Mouse (Mus musculus) hindbrain, embryonic 12.5 days (tissue): ENCODE results near the gene Cntfr. TPM values are rescaled to one million over a fixed set of nuclear protein-coding genes. Genes with fewer than 3 reads are reported as not detected.

ENCODE experiments used
- ATAC-seq: fragments of 200-750 bp; cut with Nextera tagmentation; 2 replicates; pipeline ENCODE4 v1.8.0; 2017; ENCODE audit warnings: moderate TSS enrichment; ENCODE audit not compliant: low FRiP score
- H3K27ac ChIP-seq: fragments of 300-500 bp; sonication (generic); 2 replicates; pipeline ENCODE4 v1.5.1; 2016; ENCODE audit warnings: mild to moderate bottlenecking
- H3K27me3 ChIP-seq: fragments of 300-500 bp; sonication (generic); 2 replicates; pipeline ENCODE4 v1.6.1; 2016; ENCODE audit warnings: mild to moderate bottlenecking
- H3K36me3 ChIP-seq: fragments of 300-500 bp; sonication (generic); 2 replicates; pipeline ENCODE4 v1.6.1; 2016; ENCODE audit warnings: mild to moderate bottlenecking
- H3K4me1 ChIP-seq: fragments of 300-500 bp; sonication (generic); 2 replicates; pipeline ENCODE4 v1.6.1; 2016
- H3K4me2 ChIP-seq: fragments of 300-500 bp; sonication (generic); replicated peaks from 2 replicates; pipeline ENCODE4 v1.6.1; 2016; ENCODE audit warnings: mild to moderate bottlenecking
- H3K4me3 ChIP-seq: fragments of 300-500 bp; sonication (generic); 2 replicates; pipeline ENCODE4 v1.5.1; 2016; ENCODE audit warnings: mild to moderate bottlenecking
- H3K9ac ChIP-seq: fragments of 300-500 bp; sonication (generic); 2 replicates; pipeline ENCODE4 v1.6.1; 2016; ENCODE audit warnings: mild to moderate bottlenecking, moderate library complexity
- H3K9me3 ChIP-seq: fragments of 300-500 bp; sonication (generic); replicated peaks from 2 replicates; pipeline ENCODE4 v1.6.1; 2016; ENCODE audit warnings: mild to moderate bottlenecking
- WGBS: fragments of 180-500 bp; shearing (Covaris S2); methylation state at CpG from one replicate; pipeline ENCODE4 v1.1.7; 2016; 5-methylcytosine and 5-hydroxymethylcytosine counted together
- polyA plus RNA-seq: library from polyadenylated mRNA; unstranded; fragments of >200 nt; fragmentation: Nextera tagmentation; extraction: Ambion mirVana; gene quantifications from 2 replicates; pipeline ENCODE4 v1.2.1, GENCODE M21; 2016

Cntfr gene
- polyA plus RNA-seq, 1 experiment from 2014 or later = 28.8 TPM

GRCm38 (mm10) chr4:41672522-41672963 is 24.3 kb downstream of the Cntfr start:
- Histone ChIP-seq H3K27me3 (no peaks in the 10 kb centered on the region), H3K9me3 (no peaks in the 10 kb centered on the region), H3K9ac (peak overlapping the region; percentile 49; the same call in 1 of the 2 replicates), H3K4me2 (peak overlapping the region; percentile 22; the same call in 1 of the 2 replicates), H3K36me3 (peaks cover 13% of the 10 kb centered on the region; the same call in 1 of the 2 replicates), H3K4me3 (no peak overlapping the region), H3K27ac (peak overlapping the region; percentile 77), H3K4me1 (peaks cover 72% of the 10 kb centered on the region)
- 36% methylated on average over 8 of the region's 8 CpGs for WGBS
- no peak for ATAC-seq

GRCm38 (mm10) chr4:41671963-41672480 is 24.9 kb downstream of the Cntfr start:
- H3K4me2 ChIP-seq = peak overlapping the region; percentile 22; the same call in 1 of the 2 replicates
- WGBS = 11% methylated on average over 8 of the region's 8 CpGs
- H3K4me1 ChIP-seq = peaks cover 68% of the 10 kb centered on the region
- H3K9ac ChIP-seq = peak overlapping the region; percentile 49
- no peaks in the 10 kb centered on the region for H3K9me3 ChIP-seq
- H3K4me3 ChIP-seq = no peak overlapping the region
- peak; percentile 63 for ATAC-seq
- H3K27ac ChIP-seq = peak overlapping the region; percentile 77
- H3K27me3 ChIP-seq = no peaks in the 10 kb centered on the region
- peaks cover 13% of the 10 kb centered on the region; the same call in 1 of the 2 replicates for H3K36me3 ChIP-seq

GRCm38 (mm10) chr4:41671500-41671899 is 25.4 kb downstream of the Cntfr start:
- no peaks in the 10 kb centered on the region; the same call in 1 of the 2 replicates for H3K27me3 ChIP-seq
- peak overlapping the region; percentile 23; the same call in 1 of the 2 replicates for H3K27ac ChIP-seq
- peaks cover 67% of the 10 kb centered on the region for H3K4me1 ChIP-seq
- H3K36me3 ChIP-seq = peaks cover 16% of the 10 kb centered on the region; the same call in 1 of the 2 replicates
- peak; percentile 1; the same call in 1 of the 2 replicates for ATAC-seq
- 0 out of 2 replicates have a peak overlapping the region, but pooled peaks have one; percentile 22 for H3K4me2 ChIP-seq
- H3K4me3 ChIP-seq = no peak overlapping the region
- H3K9me3 ChIP-seq = no peaks in the 10 kb centered on the region
- H3K9ac ChIP-seq = peak overlapping the region; percentile 49
- 23% methylated on average over 5 of the region's 5 CpGs for WGBS

GRCm38 (mm10) chr4:41670836-41671235 is 26.1 kb downstream of the Cntfr start:
- Histone ChIP-seq H3K9ac (no peak overlapping the region), H3K27ac (no peak overlapping the region), H3K4me3 (no peak overlapping the region), H3K36me3 (peaks cover 17% of the 10 kb centered on the region; the same call in 1 of the 2 replicates), H3K9me3 (no peaks in the 10 kb centered on the region), H3K4me2 (no peak overlapping the region), H3K27me3 (no peaks in the 10 kb centered on the region; the same call in 1 of the 2 replicates), H3K4me1 (peaks cover 61% of the 10 kb centered on the region)
- WGBS = 79% methylated on average over 18 of the region's 18 CpGs
- no peak for ATAC-seq

- ATAC-seq = no peak
- no peak overlapping the region for H3K4me2 ChIP-seq
- 0 out of 2 replicates have a peak overlapping the region, but pooled peaks have one; percentile 3 for H3K9ac ChIP-seq
- 67% methylated on average over 10 of the region's 11 CpGs for WGBS
- peaks cover 19% of the 10 kb centered on the region for H3K36me3 ChIP-seq
- no peak overlapping the region for H3K4me3 ChIP-seq
- no peak overlapping the region for H3K27ac ChIP-seq
- H3K9me3 ChIP-seq = no peaks in the 10 kb centered on the region
- no peaks in the 10 kb centered on the region; the same call in 1 of the 2 replicates for H3K27me3 ChIP-seq
- H3K4me1 ChIP-seq = peaks cover 66% of the 10 kb centered on the region
Observed at GRCm38 (mm10) chr4:41666646-41667045, 30.2 kb downstream of the Cntfr start.

GRCm38 (mm10) chr4:41665009-41665675 is 31.7 kb downstream of the Cntfr start:
- H3K4me2 ChIP-seq = peak overlapping the region; percentile 9
- H3K27me3 ChIP-seq = no peaks in the 10 kb centered on the region; the same call in 1 of the 2 replicates
- no peaks in the 10 kb centered on the region for H3K9me3 ChIP-seq
- peaks cover 11% of the 10 kb centered on the region for H3K36me3 ChIP-seq
- no peak; the same call in 1 of the 2 replicates for ATAC-seq
- no peak overlapping the region for H3K4me3 ChIP-seq
- H3K27ac ChIP-seq = peak overlapping the region; percentile 74
- peak overlapping the region; percentile 44 for H3K9ac ChIP-seq
- H3K4me1 ChIP-seq = peaks cover 67% of the 10 kb centered on the region
- 10% methylated on average over 6 of the region's 8 CpGs for WGBS

GRCm38 (mm10) chr4:41664533-41664932 is 32.4 kb downstream of the Cntfr start:
- Histone ChIP-seq H3K27me3 (no peaks in the 10 kb centered on the region; the same call in 1 of the 2 replicates), H3K9ac (no peak overlapping the region), H3K4me1 (peaks cover 68% of the 10 kb centered on the region), H3K4me3 (no peak overlapping the region), H3K36me3 (peaks cover 16% of the 10 kb centered on the region), H3K4me2 (no peak overlapping the region), H3K27ac (peak overlapping the region; percentile 74), H3K9me3 (no peaks in the 10 kb centered on the region)
- no peak; the same call in 1 of the 2 replicates for ATAC-seq
- WGBS = 45% methylated on average over 7 of the region's 7 CpGs

GRCm38 (mm10) chr4:41663614-41664013 is 33.3 kb downstream of the Cntfr start:
- Histone ChIP-seq H3K4me3 (no peak overlapping the region), H3K27me3 (no peaks in the 10 kb centered on the region; the same call in 1 of the 2 replicates), H3K27ac (peak overlapping the region; percentile 76), H3K36me3 (peaks cover 16% of the 10 kb centered on the region; the same call in 1 of the 2 replicates), H3K9ac (0 out of 2 replicates have a peak overlapping the region, but pooled peaks have one; percentile 33), H3K9me3 (no peaks in the 10 kb centered on the region), H3K4me1 (peaks cover 77% of the 10 kb centered on the region), H3K4me2 (no peak overlapping the region)
- ATAC-seq = 0 out of 2 replicates have a peak, but pooled peaks have one; percentile 12
- WGBS = 37% methylated on average over 9 of the region's 9 CpGs

- Histone ChIP-seq H3K4me2 (no peak overlapping the region), H3K27me3 (no peaks in the 10 kb centered on the region; the same call in 1 of the 2 replicates), H3K27ac (peak overlapping the region; percentile 76), H3K4me1 (peaks cover 85% of the 10 kb centered on the region), H3K36me3 (peaks cover 23% of the 10 kb centered on the region), H3K4me3 (no peak overlapping the region), H3K9me3 (no peaks in the 10 kb centered on the region), H3K9ac (no peak overlapping the region)
- no peak for ATAC-seq
- 44% methylated on average over 11 of the region's 11 CpGs for WGBS
Observed at GRCm38 (mm10) chr4:41662723-41663122, 34.2 kb downstream of the Cntfr start.

- Histone ChIP-seq H3K9me3 (no peaks in the 10 kb centered on the region), H3K4me2 (no peak overlapping the region), H3K4me3 (no peak overlapping the region), H3K9ac (0 out of 2 replicates have a peak overlapping the region, but pooled peaks have one; percentile 1), H3K4me1 (peaks cover 79% of the 10 kb centered on the region), H3K36me3 (peaks cover 24% of the 10 kb centered on the region), H3K27me3 (no peaks in the 10 kb centered on the region), H3K27ac (peak overlapping the region; percentile 30; the same call in 1 of the 2 replicates)
- WGBS = 21% methylated on average over 11 of the region's 11 CpGs
- ATAC-seq = 0 out of 2 replicates have a peak, but pooled peaks have one; percentile 16
Observed at GRCm38 (mm10) chr4:41660851-41661430, 35.9 kb downstream of the Cntfr start.

- peaks cover 24% of the 10 kb centered on the region for H3K36me3 ChIP-seq
- H3K4me2 ChIP-seq = no peak overlapping the region
- H3K9ac ChIP-seq = peak overlapping the region; percentile 25; the same call in 1 of the 2 replicates
- WGBS = 55% methylated on average over 13 of the region's 13 CpGs
- H3K27me3 ChIP-seq = no peaks in the 10 kb centered on the region
- no peaks in the 10 kb centered on the region for H3K9me3 ChIP-seq
- no peak overlapping the region for H3K4me3 ChIP-seq
- ATAC-seq = no peak
- peaks cover 67% of the 10 kb centered on the region for H3K4me1 ChIP-seq
- no peak overlapping the region for H3K27ac ChIP-seq
Observed at GRCm38 (mm10) chr4:41659556-41659955, 37.3 kb downstream of the Cntfr start.
